Mouse (Mus musculus) ES-E14 (cell line): ENCODE measurements around the gene Olig2. TPM values are rescaled to one million over a fixed set of nuclear protein-coding genes. Genes with fewer than 3 reads are reported as not detected.
A peak's percentile ranks its signal among the peaks of the same experiment; 100 is the strongest.

Experiments used
- DNase-seq: peaks from one replicate; pipeline ENCODE4 v3.0.0-alpha.2; 2013; ENCODE audit warnings: low read depth, low spot score
- H3K27ac ChIP-seq: 2 replicates; pipeline ENCODE4 v1.5.1; 2012; ENCODE audit warnings: low read depth, mild to moderate bottlenecking, low read length, moderate library complexity, mixed read lengths; ENCODE audit not compliant: poor library complexity, insufficient read depth, severe bottlenecking
- H3K36me3 ChIP-seq: 2 replicates; pipeline ENCODE4 v1.6.1; 2012; ENCODE audit warnings: mild to moderate bottlenecking, low read length, moderate library complexity, mixed read lengths; ENCODE audit not compliant: control insufficient read depth, poor library complexity, insufficient read depth, severe bottlenecking
- H3K4me1 ChIP-seq, 2 experiments: fragments of 150-350 bp in 1 of 2; sonication (generic) in 1 of 2; 2 replicates each; pipeline ENCODE4 v1.6.1; 2012; ENCODE audit warnings: low read length in 2 of 2, mild to moderate bottlenecking in 1 of 2, mixed read lengths in 1 of 2; ENCODE audit not compliant: control insufficient read depth in 2 of 2, insufficient read depth in 2 of 2, poor library complexity in 1 of 2
- H3K4me3 ChIP-seq, 2 experiments: fragments of 150-350 bp in 1 of 2; sonication (generic) in 1 of 2; 2 replicates each; pipeline ENCODE4 v1.5.1; 2012; ENCODE audit warnings: low read length in 2 of 2, low read depth in 1 of 2, mild to moderate bottlenecking in 1 of 2, mixed read lengths in 1 of 2; ENCODE audit not compliant: insufficient read depth in 1 of 2, poor library complexity in 1 of 2, severe bottlenecking in 1 of 2
- H3K9ac ChIP-seq: 2 replicates; pipeline ENCODE4 v1.6.1; 2012; ENCODE audit warnings: low read depth, mild to moderate bottlenecking, low read length, mixed read lengths; ENCODE audit not compliant: poor library complexity, insufficient read depth, severe bottlenecking
- H3K9me3 ChIP-seq: fragments of 150-350 bp; sonication (generic); 2 replicates; pipeline ENCODE4 v1.6.1; 2012; ENCODE audit warnings: low read depth, mild to moderate bottlenecking, low read length; ENCODE audit not compliant: control insufficient read depth, insufficient read depth
- CHD2 ChIP-seq: IDR thresholded peaks from 2 replicates; pipeline ENCODE4 v1.6.1; 2014; ENCODE audit warnings: mild to moderate bottlenecking, low read depth, low read length, inconsistent platforms
- HCFC1 ChIP-seq: IDR thresholded peaks from 2 replicates; pipeline ENCODE4 v1.6.1; 2012; ENCODE audit warnings: low read length, inconsistent platforms, borderline replicate concordance; ENCODE audit not compliant: insufficient read depth
- MAFK ChIP-seq: IDR thresholded peaks from 2 replicates; pipeline ENCODE4 v1.6.1; 2014; ENCODE audit warnings: mild to moderate bottlenecking, low read depth, low read length, inconsistent platforms; ENCODE audit not compliant: insufficient read depth
- ZC3H11A ChIP-seq: IDR thresholded peaks from 2 replicates; pipeline ENCODE4 v1.6.1; 2012; ENCODE audit warnings: low read depth, mild to moderate bottlenecking, inconsistent platforms, low read length, borderline replicate concordance
- ZNF384 ChIP-seq: IDR thresholded peaks from 2 replicates; pipeline ENCODE4 v1.6.1; 2012; ENCODE audit warnings: low read depth, low read length, inconsistent platforms
- in situ Hi-C, 2 experiments: fragments of 600-800 bp; cut with MboI; formaldehyde crosslinking; loops; one replicate each; pipeline ENCODE4 v1.15.1; 2025; ENCODE audit warnings: low sequenced_read_pairs in 2 of 2, inconsistent platforms in 1 of 2; ENCODE audit not compliant: unreplicated experiment in 2 of 2
- total RNA-seq: library from RNA; depleted of rRNA; stranded (reverse); fragments of 300-350 nt; gene quantifications from 2 replicates; pipeline ENCODE4 v1.2.3, GENCODE M21; 2012

Olig2 gene
- total RNA-seq, 1 experiment, result 0.09 TPM

DNA sequence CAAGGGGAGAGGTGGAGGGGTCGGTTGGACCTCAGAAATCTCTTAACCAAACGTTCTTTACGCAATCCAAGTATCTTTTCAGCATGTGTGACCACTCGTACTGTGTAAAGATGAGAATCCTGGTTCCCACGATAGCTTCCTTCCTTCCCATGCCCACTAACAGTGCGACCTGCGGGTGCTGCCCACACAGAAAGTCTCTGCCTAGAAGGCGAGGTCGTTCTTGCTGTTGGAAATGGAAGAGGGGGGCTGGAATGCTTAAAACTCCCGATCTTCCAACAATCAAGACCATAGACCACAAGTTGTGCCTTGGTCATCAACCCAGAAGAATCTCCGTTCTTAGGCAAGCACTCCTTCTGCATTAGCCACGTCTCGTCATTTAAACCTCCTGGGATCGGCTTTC, 6.0 kb upstream of the Olig2 start:
- DNase-seq, result no peak
- Histone ChIP-seq H3K9ac (no peak overlapping the region), H3K27ac (no peak overlapping the region), H3K9me3 (no peaks in the 10 kb centered on the region), H3K36me3 (no peaks in the 10 kb centered on the region), H3K4me3 (no peak overlapping the region), H3K4me1 (peaks cover 4 to 10% of the 10 kb centered on the region in 2 experiments; a peak in 2 of 4 replicates)
- in situ Hi-C loops, result no loop called here
- no peak for TF ChIP-seq ZNF384
- no peak for TF ChIP-seq MAFK
- TF ChIP-seq HCFC1, result no peak
- no peak for TF ChIP-seq ZC3H11A
- no peak for TF ChIP-seq CHD2

DNA sequence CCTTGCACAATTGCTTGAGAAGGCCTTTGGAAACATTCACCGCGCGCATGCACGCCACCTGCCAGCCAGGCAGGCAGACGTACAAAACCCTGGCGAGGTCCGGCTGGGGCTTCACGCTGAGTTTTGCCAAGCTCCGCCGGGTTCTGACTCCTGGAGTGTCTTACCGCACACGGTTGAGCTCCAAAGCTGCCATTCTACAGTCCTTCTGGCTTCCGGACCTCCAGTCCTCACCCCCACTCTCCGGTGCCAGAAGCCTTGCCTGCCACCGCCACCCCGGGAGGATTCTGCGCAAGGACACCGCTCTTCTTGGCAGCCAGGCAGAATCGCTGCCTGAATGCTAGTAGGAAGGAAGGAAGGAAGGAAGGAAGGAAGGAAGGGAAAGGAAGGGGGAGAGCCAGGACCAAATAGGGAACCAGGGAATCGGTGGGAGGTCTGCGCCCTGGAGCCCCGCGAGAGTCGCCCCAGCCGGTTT, 3.0 kb upstream of the Olig2 start:
- H3K4me3 ChIP-seq, result peak overlapping the region in 1 of 2 experiments; percentile 11; a peak in 2 of 4 replicates
- no peaks in the 10 kb centered on the region for H3K9me3 ChIP-seq
- H3K4me1 ChIP-seq, result peaks cover 4 to 12% of the 10 kb centered on the region in 2 experiments; a peak in 2 of 4 replicates
- in situ Hi-C loops, result loop anchor here in 1 of 2 experiments (5.0 kb wide), 1 partner anchor 130 kb away; no protein-coding TSS in a partner anchor
- no peak overlapping the region for H3K9ac ChIP-seq
- H3K36me3 ChIP-seq, result no peaks in the 10 kb centered on the region
- no peak for TF ChIP-seq ZC3H11A
- no peak for TF ChIP-seq MAFK
- TF ChIP-seq ZNF384, result no peak
- TF ChIP-seq HCFC1, result no peak
- TF ChIP-seq CHD2, result no peak
- DNase-seq, result no peak
- no peak overlapping the region for H3K27ac ChIP-seq

DNA sequence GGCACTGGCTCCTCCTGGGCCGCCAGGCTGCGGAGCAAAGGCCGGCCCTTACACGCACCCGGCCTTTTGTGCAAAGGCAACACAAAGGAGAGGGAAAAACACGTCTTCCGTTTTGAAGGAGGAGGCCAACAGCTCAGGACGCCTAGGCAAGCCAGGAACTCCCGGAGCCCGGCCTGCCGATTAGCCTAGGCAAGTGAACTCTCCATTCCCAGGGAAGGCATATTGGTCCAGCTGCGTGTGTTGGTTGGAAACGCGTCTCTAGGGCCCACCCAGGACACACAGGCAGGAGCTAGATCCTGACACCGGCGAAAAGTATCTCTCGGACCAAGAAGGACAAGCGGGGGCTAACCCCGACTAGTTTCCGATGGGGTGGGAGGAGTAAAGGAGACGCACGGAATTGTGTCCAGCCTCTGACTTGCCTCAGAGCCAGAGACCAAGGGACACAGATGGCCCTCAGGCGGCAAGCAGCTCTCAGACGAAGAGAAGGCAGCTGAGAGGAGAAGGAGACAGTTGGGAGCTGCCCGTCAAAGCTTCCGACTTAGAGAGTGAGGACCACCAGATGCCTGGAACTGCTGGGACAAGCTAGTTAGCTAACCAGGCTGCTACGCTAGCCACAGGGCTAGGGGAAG, 2.5 kb upstream of the Olig2 start:
- no peak overlapping the region for H3K9ac ChIP-seq
- in situ Hi-C loops, result loop anchor here in 1 of 2 experiments (5.0 kb wide), 1 partner anchor 130 kb away; no protein-coding TSS in a partner anchor
- no peaks in the 10 kb centered on the region for H3K36me3 ChIP-seq
- no peak for DNase-seq
- TF ChIP-seq ZNF384 (no peak), HCFC1 (no peak), ZC3H11A (no peak), CHD2 (no peak), MAFK (no peak)
- no peak overlapping the region for H3K27ac ChIP-seq
- H3K9me3 ChIP-seq, result no peaks in the 10 kb centered on the region
- H3K4me1 ChIP-seq, result peaks cover 4 to 12% of the 10 kb centered on the region in 2 experiments; a peak in 2 of 4 replicates
- H3K4me3 ChIP-seq, result peak overlapping the region in 1 of 2 experiments; percentile 11; a peak in 2 of 4 replicates

DNA sequence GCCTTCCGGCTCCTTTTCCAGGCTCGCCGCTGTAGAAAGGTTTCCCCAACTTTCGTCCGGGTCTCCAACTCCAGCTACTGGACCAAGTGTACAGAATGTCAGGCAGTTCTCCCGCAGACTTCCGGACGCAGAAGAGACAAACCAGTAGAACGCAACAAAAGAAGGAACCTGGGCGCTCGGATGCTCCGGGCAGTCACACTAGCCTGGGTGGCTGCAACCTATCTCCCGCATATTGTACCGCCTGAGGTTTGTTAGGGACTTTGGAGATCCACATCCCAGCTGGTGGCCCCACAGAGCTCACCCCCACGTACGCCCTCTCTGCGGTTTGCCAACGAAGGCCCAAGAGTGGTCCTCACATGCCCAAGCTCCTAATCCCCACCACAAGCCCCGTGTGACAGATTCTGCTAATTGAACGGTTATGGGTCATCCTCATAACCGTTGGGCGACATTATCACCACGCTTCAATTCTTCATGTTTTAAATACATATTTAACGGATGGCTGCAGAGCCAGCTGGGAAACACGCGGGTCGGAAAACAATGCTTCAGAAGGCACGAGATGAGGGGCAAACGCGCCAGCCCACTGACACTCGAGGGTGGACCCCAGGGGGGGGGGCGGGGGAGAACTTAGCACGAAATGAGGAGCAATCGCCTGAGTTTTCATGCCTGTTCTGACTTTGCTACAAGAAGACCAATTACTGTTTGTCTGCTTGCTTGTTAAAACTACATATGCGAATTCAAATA, 1.8 kb upstream of the Olig2 start:
- no peak overlapping the region for H3K27ac ChIP-seq
- H3K36me3 ChIP-seq, result no peaks in the 10 kb centered on the region
- in situ Hi-C loops, result loop anchor here in 1 of 2 experiments (5.0 kb wide), 1 partner anchor 129 kb away; no protein-coding TSS in a partner anchor
- peaks cover 4 to 12% of the 10 kb centered on the region in 2 experiments; a peak in 2 of 4 replicates for H3K4me1 ChIP-seq
- H3K9ac ChIP-seq, result no peak overlapping the region
- no peak overlapping the region for H3K4me3 ChIP-seq
- no peaks in the 10 kb centered on the region for H3K9me3 ChIP-seq
- TF ChIP-seq ZC3H11A, result no peak
- TF ChIP-seq MAFK, result no peak
- TF ChIP-seq ZNF384, result no peak
- no peak for TF ChIP-seq CHD2
- TF ChIP-seq HCFC1, result no peak
- no peak for DNase-seq
